Mouse (Mus musculus): Measurements from ENCODE around the gene Smim26. TPM values are rescaled to one million over a fixed set of nuclear protein-coding genes. Genes with fewer than 3 reads are reported as not detected.

Gene Smim26
- total and polyA plus RNA-seq, 3 experiments: 16.4 to 28.6 TPM; not detected in 1

DNA sequence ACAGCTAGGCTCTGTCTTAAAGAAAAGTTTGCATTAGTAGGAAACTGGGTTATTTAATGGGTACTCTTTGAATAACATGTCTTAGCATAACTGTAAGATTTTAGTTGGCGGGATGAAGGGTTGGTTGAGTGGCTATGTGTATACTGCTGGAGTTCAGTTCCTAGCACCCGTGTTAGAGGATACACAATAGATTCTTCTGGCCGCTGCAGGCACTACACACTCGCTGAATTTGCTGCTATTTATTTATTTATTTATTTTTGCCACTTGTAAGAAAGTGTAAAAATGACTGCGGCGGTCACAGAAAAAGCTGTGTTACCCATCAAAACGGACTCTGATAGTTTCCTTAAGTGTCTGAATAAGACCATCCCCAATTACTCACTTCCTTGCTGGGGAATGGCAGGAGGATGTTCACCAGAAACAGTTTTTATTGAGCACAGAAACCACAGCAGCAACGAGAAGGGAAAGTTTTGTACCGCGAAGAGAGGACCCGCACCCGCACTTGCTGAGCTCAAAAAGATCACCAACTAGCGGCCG lies 38.5 kb upstream of the Smim26 start:
- no peak for TF ChIP-seq SMC3 (IDR thresholded peaks at IDR 0.05; ENCODE audit: low read depth, low read length)
- H3K4me3 ChIP-seq (ENCODE audit: control insufficient read depth in 1 of 2, insufficient read depth in 1 of 2, low read depth in 2 of 2, low read length in 2 of 2): peak overlapping the region; percentile 83 to 93
- no peaks in the 10 kb centered on the region for H3K9me3 ChIP-seq (replicated peaks; ENCODE audit: insufficient read depth, low read length)
- H3K36me3 ChIP-seq (ENCODE audit: control insufficient read depth in 1 of 2, insufficient read depth in 2 of 2, low read length in 2 of 2): peaks cover 2 to 6% of the 10 kb centered on the region in 2 experiments; a peak in 3 of 4 replicates
- H3K79me2 ChIP-seq (ENCODE audit: control insufficient read depth, insufficient read depth, low read length, poor library complexity): peaks cover 13% of the 10 kb centered on the region
- H3K27me3 ChIP-seq (ENCODE audit: control insufficient read depth in 1 of 2, insufficient read depth in 2 of 2, low read length in 2 of 2): no peaks in the 10 kb centered on the region
- H3K9ac ChIP-seq (ENCODE audit: control insufficient read depth, low read depth, low read length, poor library complexity, severe bottlenecking): peak overlapping the region; percentile 73
- DNase-seq (ENCODE audit: low read depth, low spot score): no peak
- peaks cover 0 to 3% of the 10 kb centered on the region in 2 experiments; a peak in 2 of 4 replicates for H3K4me1 ChIP-seq (ENCODE audit: control insufficient read depth in 1 of 2, insufficient read depth in 2 of 2, low read length in 2 of 2)
- peak overlapping the region; percentile 88 for H3K27ac ChIP-seq (ENCODE audit: control insufficient read depth, low read depth, low read length)

DNA sequence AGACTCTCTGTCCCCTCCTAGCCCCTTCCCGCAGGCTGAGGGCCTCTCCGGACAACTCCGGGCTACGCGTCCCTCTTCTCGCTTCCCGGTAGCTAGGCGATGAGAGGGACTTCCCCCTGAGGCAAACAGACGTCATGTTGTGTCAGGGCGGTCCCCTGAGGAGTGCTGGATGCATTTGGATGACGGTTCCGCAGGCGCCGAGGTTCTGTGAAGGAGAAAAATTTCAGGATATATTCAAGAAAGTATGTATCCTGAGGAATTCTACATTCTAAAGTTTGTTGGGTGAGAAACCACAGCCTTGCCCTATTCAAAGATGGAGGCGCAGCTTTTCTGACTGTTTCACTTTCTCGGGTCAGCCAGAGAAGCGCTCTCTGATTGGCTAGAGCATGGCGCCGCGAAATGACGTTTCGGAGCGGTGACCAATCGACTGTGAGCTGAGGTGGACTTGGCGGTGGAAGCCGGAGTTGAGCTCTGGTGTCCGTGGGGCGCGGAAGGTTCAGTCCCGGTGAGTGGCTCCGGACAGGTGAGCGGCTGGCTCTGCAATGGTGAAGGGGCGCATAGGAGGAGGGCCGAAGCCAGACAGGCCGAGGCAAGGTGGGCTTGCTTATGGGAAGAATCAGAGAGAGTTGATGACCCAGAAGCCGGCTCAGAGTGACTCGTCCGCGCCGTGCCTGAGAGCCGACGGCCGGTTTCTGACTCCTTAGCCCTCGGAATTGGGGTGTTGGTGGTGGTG lies 37.9 kb upstream of the Smim26 start, which contains the start of gene Sec23b:
TSS of gene Sec23b (plus strand) at position 410 of the 733 bp plus-strand sequence.
- Histone ChIP-seq H3K36me3 (ENCODE audit: control insufficient read depth in 1 of 2, insufficient read depth in 2 of 2, low read length in 2 of 2) (peaks cover 2 to 6% of the 10 kb centered on the region in 2 experiments; a peak in 3 of 4 replicates), H3K4me1 (ENCODE audit: control insufficient read depth in 1 of 2, insufficient read depth in 2 of 2, low read length in 2 of 2) (peaks cover 0 to 3% of the 10 kb centered on the region in 2 experiments; a peak in 2 of 4 replicates), H3K9me3 (replicated peaks; ENCODE audit: insufficient read depth, low read length) (no peaks in the 10 kb centered on the region), H3K9ac (ENCODE audit: control insufficient read depth, low read depth, low read length, poor library complexity, severe bottlenecking) (peak within 1 kb of the TSS; percentile 89), H3K79me2 (ENCODE audit: control insufficient read depth, insufficient read depth, low read length, poor library complexity) (peaks cover 13% of the 10 kb centered on the region), H3K4me3 (ENCODE audit: control insufficient read depth in 1 of 2, insufficient read depth in 1 of 2, low read depth in 2 of 2, low read length in 2 of 2) (peak within 1 kb of the TSS; percentile 93 to 96), H3K27ac (ENCODE audit: control insufficient read depth, low read depth, low read length) (peak within 1 kb of the TSS; percentile 88), H3K27me3 (ENCODE audit: control insufficient read depth in 1 of 2, insufficient read depth in 2 of 2, low read length in 2 of 2) (no peaks in the 10 kb centered on the region)
- TF ChIP-seq MAFK (IDR thresholded peaks at IDR 0.05; ENCODE audit: borderline replicate concordance, low read depth, low read length) (no peak), E2F4 (IDR thresholded peaks at IDR 0.05; ENCODE audit: borderline replicate concordance, low read depth, low read length) (0 out of 2 replicates have a peak, but pooled peaks have one; percentile 19), RAD21 (IDR thresholded peaks at IDR 0.05; ENCODE audit: low read depth, low read length) (no peak), EP300 (IDR thresholded peaks at IDR 0.05; ENCODE audit: low read depth in 1 of 2, low read length in 2 of 2) (no peak), UBTF (IDR thresholded peaks at IDR 0.05; ENCODE audit: borderline replicate concordance, insufficient read depth, low read depth, low read length) (no peak), POLR2A (IDR thresholded peaks at IDR 0.05; ENCODE audit: control insufficient read depth in 1 of 2, insufficient read depth in 1 of 2, low read depth in 1 of 2, low read length in 2 of 2, poor library complexity in 1 of 2) (peak; percentile 77 to 78), ETS1 (IDR thresholded peaks at IDR 0.05; ENCODE audit: low read depth, low read length) (peak; percentile 18; the same call in 1 of the 2 replicates), TCF12 (IDR thresholded peaks at IDR 0.05; ENCODE audit: low read depth, low read length) (no peak), SIN3A (IDR thresholded peaks at IDR 0.05; ENCODE audit: low read length) (peak; percentile 71), TBP (IDR thresholded peaks at IDR 0.05; ENCODE audit: low read depth, low read length) (peak; percentile 70), POLR2AphosphoS2 (IDR thresholded peaks at IDR 0.05; ENCODE audit: low read length) (0 out of 2 replicates have a peak, but pooled peaks have one; percentile 6), GATA1 (IDR thresholded peaks at IDR 0.05; ENCODE audit: low read depth, low read length) (no peak), ZKSCAN1 (IDR thresholded peaks at IDR 0.05; ENCODE audit: low read depth, low read length) (no peak), CHD1 (IDR thresholded peaks at IDR 0.05; ENCODE audit: low read depth, low read length) (no peak), NELFE (IDR thresholded peaks at IDR 0.05; ENCODE audit: low read depth, low read length) (peak; percentile 58), GABPA (IDR thresholded peaks at IDR 0.05; ENCODE audit: low read depth, low read length) (no peak), USF1 (IDR thresholded peaks at IDR 0.05; ENCODE audit: low read depth, low read length) (no peak), KAT2A (conservative IDR thresholded peaks at IDR 0.05; ENCODE audit: low read depth, low read length) (peak; percentile 61; the same call in 1 of the 2 replicates), JUND (IDR thresholded peaks at IDR 0.05; ENCODE audit: low read depth, low read length) (no peak), USF2 (IDR thresholded peaks at IDR 0.05; ENCODE audit: borderline replicate concordance in 1 of 2, insufficient read depth in 1 of 2, low read depth in 1 of 2, low read length in 2 of 2) (no peak), MAX (IDR thresholded peaks at IDR 0.05; ENCODE audit: low read length) (peak; percentile 45; the same call in 1 of the 2 replicates), ELF1 (IDR thresholded peaks at IDR 0.05; ENCODE audit: low read depth, low read length) (peak; percentile 53; the same call in 1 of the 2 replicates), HCFC1 (IDR thresholded peaks at IDR 0.05; ENCODE audit: low read depth, low read length) (peak; percentile 91), MXI1 (IDR thresholded peaks at IDR 0.05; ENCODE audit: low read depth, low read length) (peak; percentile 79), MAZ (IDR thresholded peaks at IDR 0.05; ENCODE audit: low read depth, low read length) (0 out of 2 replicates have a peak, but pooled peaks have one; percentile 46), ZMIZ1 (IDR thresholded peaks at IDR 0.05; ENCODE audit: low read depth, low read length) (peak; percentile 65; the same call in 1 of the 2 replicates)
- DNase-seq (ENCODE audit: low read depth, low spot score): peak; percentile 98

Measured in MEL (cell line).